Mouse (Mus musculus) inflammation-experienced regulatory T-cells, adult 6 months (primary cell): Measurements from ENCODE around the gene Ccl9. TPM values are rescaled to one million over a fixed set of nuclear protein-coding genes. Genes with fewer than 3 reads are reported as not detected.
"Not testable (repeated sequence)": the region's sequence is repeated elsewhere in the genome, so short reads cannot be mapped to it uniquely, and the experiment has no call there.

ENCODE experiments used
- ATAC-seq: one replicate; pipeline ENCODE4 v1.8.0; 2017
- polyA plus RNA-seq, 3 experiments: library from polyadenylated mRNA; unstranded; fragments of 100-300 nt; shearing (Covaris generic); gene quantifications; one replicate each; pipeline ENCODE4 v1.2.1; 2017

Gene Ccl9
- polyA plus RNA-seq, 3 experiments from 2014 or later: not detected

DNA sequence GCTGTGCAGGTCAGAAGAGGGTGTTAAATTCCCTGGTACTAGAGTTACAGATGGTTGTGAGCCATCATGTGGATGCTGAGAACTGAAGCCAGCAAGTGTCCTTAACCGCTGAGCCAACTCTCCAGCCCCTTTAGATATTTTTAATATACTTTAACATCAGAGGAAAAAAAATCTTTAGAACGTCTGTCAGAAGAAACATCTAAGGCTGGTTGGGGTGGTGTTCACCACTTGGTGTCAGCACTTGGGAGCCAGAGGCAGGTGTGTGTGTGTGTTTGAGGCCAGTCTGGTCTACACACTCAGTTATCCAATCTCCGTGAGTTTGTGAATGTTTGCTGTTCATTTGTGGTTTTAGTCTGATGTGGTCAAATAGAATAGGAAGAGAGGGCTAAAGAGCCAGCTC is 563 bp upstream of the Ccl9 start:
- no peak for ATAC-seq

DNA sequence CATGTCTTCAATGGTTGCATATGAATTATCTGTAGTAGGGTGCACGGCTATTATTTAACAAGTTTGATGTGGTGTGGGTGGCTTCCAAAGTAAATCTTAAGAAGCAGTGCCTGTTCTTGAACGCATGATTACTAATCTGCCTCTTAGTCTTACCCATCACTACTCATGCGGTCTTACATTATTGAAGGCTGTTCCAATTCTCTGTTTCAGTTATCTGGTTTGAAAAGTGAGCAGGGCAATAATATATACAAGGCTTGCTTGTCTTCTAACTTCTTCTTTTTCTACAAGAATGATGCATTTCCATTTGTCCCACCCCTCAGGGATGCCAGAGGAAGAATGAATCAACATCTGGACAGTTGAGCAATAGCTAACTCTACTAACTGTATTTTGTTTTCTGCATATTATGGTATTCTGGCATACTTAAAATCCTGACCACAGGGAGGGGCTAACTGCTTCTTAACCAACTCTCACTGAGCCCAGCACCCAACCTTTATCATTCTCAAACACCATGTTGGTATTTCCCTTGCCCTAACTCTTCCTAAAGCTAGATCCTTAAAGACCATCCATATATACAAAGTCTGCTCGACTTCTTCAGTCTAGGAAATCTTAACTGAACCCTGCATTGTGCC is 1.4 kb downstream of the Ccl9 start:
- no peak for ATAC-seq

DNA sequence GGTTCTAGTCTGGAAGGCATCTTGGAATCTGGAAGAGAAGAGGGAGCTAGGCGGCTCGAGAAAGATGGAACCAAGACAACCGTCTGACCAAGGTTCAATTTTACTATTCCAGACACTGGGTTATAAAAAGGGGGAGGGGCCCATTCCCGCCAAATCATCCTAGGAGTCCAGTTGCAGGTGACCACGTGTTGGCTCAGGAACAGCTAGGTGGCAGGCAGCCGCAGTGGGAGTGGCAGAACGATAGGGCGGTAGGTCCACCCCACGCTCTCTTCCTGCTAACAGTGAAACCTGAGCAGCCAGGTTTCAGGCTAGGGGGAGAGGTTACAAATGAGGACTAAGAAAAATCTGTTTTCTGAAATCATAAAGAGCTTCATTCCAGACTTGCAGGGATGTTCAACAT is 5.6 kb downstream of the Ccl9 start:
- ATAC-seq: no peak

DNA sequence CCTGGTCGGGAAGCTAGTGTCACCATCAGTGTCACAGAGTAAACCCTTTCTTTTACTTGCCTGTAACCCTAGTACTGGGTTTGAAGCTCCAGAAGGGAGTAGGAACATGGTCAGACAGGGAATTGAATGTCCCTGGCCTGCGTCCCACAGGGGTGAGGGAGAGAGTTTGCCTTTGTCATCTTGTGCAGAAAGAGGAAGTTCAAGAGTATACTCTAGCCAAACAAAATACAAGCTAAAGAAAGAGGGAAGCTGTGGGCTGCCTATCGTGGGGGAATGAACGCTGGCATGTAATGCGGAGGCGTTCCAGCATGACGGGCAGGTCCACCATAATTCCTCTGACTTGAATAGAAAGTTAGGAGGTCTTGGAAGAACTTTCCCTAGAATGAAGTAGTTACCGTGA is 6.2 kb downstream of the Ccl9 start:
- ATAC-seq: no peak

DNA sequence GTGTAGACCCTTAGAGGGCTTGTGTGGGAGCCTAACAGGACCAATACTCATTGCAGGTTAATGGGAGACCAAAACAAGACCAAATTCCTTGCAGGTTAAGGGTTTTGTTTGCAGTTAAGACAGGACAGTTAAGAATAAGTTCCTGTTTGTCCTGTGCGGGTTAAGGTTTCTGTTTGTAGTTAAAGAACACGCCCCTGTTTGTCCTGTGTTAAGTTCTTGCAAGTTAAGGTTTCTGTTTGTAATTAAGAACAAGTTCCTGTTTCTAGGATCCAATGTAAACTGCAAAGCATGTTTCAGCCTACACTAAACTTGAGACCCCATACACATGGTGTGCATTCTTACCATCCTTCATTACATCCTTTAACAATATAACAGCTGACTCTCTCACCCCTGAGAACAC is 8.2 kb downstream of the Ccl9 start:
- no peak for ATAC-seq

DNA sequence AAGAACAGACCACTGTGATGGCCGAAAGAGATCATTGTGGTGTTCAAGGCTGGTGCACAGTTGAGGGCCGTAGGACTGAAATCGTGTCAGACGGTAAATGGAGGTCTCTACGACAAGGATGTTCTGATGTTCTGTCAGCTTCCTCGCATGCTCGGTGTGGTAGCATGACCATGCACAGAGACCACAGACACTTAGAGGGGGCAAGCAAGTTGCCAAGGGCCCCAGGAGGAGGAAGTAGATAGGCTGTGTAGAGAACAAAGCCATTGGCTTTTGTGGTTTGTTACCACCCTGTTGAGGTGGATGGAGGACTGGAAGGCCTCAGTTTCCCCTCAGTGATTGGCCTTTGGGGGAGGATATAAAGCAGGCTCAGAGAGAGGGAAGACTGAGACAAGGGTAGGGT is 9.2 kb downstream of the Ccl9 start:
- no peak for ATAC-seq

DNA sequence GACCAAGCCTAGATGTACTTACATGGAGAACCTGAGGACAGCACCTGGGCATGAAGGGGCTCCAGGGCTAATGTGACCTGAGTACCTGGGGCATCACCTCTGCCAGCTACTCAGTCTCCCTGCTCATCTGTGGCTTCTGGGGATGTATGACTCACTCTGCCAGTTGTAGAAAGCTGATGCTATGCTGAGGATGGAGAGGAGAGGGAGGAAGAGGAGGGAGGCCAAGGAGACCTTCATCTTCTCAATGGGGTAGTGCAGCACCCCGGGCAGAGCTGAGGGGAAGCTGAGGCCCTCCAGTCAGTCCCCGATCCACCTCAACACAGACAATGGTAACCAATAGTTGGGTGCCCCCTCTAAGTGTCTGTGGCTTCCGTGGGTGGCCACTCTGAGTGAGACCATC is 9.7 kb downstream of the Ccl9 start:
- ATAC-seq: no peak

DNA sequence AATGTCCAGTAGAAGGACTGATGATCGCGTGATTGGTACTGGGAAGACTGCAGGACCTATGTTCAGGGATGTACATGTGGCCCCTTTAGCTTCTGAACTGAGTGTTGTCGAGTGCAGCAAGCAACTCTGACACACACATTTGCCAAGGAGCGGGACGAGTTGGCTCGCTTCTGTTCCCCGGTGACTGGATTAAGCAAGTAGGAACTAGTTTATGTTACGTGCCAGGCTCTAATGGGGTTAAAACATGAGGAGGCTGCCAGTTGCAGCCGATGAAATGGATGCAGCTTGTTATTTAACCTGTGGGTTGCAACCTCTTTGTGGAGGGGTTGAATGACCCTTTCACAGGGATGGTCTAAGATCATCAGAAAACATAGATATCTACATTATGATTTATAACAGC is 10.4 kb downstream of the Ccl9 start:
- ATAC-seq: no peak

DNA sequence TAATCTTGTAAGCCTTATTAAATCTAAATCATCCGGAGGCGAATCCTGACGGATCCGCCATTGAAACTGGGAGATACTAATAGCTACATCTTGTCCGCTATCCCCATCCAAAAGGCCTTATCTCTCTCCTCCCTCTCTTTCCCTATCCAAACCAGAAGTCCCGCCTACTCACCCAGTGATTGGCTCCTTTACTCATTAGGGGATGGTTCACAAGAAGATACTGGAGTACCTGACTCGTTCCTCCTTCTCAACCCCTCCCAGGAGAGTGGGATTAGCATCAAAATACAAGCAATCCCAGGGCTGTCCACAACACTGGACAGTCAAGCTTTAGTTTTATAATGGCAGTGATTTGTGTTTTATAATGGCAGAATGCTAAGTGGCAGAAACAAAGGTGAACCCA is 11.1 kb downstream of the Ccl9 start:
- no peak for ATAC-seq

DNA sequence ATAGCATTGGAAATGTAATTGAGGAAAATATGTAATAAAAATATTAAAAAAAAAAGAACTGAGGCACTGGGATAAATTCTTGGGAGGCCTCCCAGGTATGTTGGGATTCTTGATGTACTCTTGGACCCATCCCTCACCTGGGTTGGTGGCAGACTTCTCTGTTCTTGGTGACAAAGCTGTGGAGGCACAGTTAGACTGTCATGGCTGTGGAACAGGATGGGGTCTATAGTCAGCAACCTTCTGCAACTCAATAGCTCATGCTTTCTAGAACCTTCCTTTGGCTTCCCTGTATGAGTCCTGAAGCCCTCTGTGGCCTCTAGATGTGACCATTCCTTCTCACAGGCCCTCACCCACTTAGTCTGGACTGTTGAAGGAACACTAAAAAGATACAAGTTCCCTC is 11.8 kb downstream of the Ccl9 start:
- ATAC-seq: no peak

DNA sequence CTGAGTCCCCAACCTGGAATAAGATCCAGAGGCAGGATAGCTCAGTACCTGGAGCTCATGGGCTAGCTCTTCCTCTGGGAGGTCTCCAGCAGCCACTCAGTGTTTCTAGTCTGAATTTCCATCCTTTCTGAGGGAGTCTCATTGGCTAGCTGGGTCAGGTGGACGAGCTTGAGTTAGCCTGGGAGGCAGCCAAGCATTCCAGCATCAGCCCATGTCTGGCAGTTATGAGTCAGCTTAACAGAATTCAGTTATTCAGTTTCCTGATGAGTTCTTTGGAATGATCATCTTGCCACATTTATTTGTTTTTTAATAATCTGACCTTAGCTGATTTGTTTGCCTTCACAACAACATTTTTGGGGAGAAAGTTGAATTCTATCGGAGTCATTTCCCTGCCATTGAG is 14.7 kb downstream of the Ccl9 start:
- no peak for ATAC-seq

DNA sequence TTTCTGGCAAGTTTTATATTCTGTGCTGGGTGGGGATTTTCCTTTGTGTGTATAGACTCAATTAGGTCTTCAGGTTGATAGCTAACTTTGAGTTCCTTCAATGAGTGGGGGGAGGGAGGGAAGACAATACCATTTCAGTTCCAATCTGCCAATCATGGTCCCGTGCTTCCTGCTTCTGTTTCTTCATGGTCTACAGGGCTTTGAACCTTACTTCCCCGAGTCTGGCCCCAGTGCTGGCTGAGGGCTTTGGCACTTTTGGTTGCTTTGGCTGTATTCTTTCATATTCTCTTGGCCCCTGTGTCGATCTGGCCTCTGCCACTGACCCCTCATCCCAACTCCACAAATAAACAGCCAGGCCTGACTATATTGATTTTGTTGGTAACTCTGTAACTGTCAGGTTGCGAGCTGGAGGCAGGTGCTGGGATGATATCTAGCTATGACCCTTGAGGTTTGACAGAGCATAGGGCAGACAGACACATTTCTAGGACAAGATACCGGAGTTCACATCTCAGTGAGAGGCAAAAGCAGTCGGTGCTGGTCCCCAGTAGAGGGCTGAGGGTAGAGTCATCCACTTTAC is 16.0 kb downstream of the Ccl9 start:
- no peak for ATAC-seq

DNA sequence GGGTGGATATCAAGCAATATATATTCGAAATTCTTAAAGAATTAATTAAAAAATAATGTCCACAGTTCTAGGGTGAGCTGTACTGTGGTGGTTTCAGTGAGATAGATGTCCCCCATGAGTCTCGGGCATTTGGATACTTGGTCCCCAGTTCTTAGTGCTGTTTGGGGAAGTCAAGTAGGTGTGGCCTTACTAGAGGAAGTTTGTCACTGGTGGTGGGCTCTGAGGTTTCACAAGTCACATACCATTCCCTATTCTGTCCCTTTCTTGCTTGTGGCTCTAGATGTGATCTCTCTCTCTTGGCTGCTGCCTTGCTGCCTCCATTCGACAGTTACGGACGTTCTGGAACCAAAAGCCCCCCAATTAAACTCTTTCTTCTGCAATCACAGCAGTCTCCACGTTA is 18.0 kb downstream of the Ccl9 start:
- no peak for ATAC-seq

DNA sequence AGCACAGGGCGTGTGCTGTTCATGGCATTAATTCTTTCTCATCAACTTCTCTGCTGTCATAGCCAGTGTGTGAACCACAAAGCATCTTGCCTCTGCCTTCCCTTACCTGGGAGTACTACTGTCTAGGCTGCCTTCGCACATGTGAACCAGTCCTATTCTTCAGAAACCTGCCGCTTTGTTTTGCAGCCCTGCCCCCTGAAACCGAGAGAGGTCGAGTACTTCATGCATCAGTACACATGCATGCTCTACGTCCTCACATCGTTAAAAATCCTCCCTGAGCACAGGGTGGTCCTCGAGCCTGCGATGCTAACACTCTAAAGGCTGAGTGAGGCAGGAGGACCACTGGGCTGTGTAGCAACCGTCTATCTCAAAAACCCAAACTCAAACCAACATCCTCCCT is 21.4 kb downstream of the Ccl9 start:
- ATAC-seq: no peak

DNA sequence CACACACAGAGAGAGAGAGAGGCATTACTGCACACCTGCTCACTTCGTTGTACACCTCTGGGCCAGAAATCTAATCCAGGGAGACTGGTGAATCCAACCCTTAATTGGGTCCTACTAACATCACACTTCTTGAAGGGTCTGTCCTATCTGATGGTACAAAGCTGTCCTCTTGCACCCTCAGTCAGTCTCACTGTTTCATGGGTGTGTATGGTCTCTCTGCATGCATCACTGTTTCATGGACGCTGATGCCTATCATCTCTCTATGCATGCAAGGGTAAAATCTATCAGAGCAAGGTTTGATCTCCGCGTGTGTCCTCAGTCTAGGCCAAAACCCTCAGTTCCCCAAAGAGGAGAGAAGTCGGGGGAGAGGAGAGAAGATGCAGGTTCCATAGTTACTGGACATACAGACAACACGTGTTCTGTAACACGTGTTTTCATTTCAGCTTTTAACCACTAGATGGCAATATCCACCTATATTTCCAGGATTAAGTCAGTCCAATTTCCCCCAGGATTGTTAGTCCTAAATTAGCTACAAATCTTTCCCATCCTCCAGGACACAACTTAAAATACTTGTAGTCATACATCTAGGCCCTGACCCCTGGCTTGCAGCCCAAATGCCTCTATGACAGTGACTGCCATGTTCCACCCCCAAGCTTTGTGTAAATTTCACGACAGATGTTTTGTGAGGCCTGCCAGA is 22.2 kb downstream of the Ccl9 start:
- no peak for ATAC-seq

DNA sequence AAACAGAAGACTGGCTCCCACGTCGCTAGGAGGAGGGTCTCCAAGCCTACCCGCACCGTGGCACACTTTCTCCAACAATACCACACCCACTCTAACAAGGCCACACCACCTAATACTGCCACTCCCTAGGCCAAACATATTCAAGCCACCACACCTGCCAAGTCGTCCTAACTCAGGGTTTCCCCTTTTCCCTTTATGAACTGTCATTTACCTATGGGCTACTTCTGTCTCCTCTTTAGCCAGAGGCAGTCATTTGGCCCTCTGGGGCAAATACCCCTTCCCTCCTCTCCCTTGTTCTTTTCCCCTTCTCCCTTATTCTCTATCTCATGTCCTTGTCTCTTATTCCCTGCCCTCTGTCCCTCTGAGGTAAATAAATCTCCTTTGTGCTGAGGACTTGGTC is 26.8 kb downstream of the Ccl9 start:
- no peak for ATAC-seq

DNA sequence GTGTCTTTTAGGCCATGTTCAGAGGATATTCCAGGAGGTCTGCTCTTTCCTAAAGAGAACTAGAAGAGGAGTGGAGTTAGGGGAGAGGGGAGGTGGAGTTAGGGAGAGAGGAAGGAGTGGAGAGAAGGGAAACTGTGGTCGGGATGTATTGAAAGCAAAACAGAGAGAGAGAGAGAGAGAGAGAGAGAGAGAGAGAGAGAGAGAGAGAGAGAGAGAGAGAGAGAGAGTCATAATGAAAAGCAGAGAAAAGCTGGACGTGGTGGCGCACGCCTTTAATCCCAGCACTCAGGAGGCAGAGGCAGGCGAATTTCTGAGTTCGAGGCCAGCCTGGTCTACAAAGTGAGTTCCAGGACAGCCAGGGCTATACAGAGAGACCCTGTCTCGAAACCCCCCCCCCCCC is 27.4 kb downstream of the Ccl9 start:
- not testable (repeated sequence) for ATAC-seq

DNA sequence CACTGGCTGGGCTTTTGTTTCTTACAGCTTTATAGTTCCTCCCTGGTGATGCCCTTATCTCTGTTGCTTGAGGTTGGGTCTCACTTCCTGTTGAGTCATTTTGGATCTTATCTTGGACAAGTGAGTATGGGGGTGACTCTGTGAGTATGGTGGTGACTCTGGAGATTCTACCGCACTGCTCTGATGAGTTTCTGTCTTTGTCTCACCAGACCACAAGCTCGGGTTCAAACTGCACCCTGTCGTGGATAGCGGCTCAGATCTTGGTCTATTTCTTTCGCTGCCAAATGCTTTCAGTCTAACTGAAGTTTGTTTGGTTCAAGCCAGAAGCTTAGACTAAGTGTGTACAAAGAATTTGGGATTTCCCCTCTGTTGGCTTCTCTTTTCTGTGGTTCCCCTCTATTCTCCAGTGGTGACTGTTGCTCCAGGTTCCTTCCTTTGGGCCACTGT is 28.2 kb downstream of the Ccl9 start:
- ATAC-seq: peak; percentile 63

DNA sequence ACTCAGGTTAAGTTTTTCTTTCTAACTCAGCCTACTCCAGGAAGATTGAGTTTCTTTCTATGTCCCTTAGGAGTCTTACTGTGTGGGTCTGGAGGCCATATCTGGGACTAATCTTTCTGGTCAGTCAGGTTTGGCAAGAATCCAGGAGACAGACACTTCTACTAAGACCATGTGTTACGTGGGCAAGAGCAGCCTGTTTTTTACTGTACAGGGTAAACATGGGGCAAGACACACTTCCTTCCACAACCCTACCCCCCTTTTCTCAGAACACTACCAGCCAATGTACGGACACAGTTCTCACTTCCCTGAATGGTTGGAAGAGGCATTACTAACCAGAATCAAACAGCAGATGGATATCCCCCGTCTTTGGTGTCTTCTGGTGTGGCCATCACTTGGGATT is 34.2 kb downstream of the Ccl9 start:
- no peak for ATAC-seq

DNA sequence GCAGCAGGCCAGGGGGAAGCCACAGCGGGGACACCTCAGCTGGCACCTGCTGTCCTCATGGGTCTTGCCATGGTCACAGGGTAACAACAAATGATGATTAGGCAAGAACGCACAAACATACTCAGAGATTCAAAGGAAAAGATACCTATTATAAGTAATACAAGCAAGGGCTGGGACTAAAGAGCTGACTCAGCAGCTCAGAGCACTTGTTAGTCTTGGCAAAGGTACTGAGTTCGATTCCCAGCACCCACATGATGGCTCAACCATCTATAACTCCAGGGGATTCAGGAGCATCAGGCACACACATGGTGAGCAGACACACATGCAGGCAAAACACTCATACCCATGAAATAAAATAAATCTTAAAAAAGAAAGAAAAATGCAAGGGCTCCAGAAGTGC is 37.0 kb downstream of the Ccl9 start:
- ATAC-seq: no peak

DNA sequence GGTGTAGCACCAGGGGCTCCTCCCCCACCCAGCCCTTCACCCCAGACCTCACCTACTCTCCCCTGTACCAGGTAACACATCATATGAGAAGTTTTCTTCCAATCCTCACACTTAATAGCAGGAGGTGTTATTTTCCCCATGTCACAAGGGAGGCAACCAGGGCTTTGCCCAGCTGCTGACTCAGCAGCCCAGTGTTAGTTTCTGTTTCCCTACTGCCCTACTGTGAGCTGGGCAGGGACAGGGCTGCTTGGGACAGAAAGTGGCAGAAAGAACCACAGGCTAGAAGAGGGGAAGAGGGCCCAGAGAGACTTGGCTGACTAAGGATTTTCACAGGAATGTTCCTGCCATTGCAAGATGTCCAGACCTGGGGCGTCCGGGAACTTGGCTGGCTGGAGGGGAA is 37.5 kb downstream of the Ccl9 start:
- no peak for ATAC-seq

DNA sequence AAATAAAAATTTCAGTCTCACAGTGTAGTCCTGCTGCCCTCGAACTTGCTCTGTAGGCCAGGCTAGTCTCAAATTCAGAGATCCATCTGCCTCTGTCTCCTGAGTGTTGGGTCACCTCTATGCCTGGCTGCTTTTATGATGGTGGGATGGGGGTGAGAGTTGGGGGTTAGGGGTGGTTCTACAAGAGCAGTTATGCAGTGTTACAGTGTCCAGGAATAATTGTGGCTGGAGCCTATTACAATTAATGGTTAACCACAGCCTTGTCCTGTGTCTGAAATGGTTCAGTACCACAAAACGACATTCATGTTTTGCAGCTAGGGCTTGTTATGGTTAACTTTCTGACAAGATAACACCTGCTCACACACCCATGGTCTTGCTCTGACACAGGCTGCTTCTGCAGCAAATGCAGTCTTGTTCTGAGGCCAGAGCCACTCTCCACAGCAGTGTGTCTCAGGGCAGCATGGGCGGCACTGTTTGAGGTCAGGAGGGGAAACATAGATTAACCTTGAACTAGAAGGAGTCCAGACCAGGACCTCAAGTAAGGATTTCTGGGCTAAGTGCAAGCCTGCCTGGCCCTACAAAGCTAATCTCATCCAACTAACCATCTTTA is 39.6 kb downstream of the Ccl9 start:
- no peak for ATAC-seq

DNA sequence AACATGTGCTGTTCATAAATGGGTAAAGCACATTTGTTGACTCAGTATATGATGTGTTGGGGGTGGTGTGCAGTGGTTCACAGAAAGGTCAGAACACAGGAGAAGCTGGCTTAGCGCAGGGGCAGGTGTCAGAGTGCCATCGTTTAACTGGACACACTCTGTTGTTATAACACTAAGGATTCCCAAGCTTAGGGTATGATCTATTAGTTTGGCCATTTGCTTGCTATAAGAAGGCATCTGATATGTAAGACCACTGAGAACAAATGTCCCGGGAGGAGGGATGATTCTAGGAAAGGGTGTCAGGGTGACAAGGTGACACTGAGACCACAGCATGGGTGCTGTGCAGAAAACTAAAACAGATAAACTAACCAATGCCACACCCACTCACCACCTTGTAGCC is 41.6 kb downstream of the Ccl9 start:
- ATAC-seq: no peak
